Mouse (Mus musculus) B cell, adult 62 days (primary cell): ENCODE results near the gene Chdh. TPM values are rescaled to one million over a fixed set of nuclear protein-coding genes. Genes with fewer than 3 reads are reported as not detected.

Experiments
- total RNA-seq: library from RNA; stranded (reverse); gene quantifications from 4 replicates; pipeline ENCODE4 v1.2.4, GENCODE M21; 2023

Gene Chdh
- total RNA-seq = 0.16 TPM in 1 of 4 replicates, not detected in the others

DNA sequence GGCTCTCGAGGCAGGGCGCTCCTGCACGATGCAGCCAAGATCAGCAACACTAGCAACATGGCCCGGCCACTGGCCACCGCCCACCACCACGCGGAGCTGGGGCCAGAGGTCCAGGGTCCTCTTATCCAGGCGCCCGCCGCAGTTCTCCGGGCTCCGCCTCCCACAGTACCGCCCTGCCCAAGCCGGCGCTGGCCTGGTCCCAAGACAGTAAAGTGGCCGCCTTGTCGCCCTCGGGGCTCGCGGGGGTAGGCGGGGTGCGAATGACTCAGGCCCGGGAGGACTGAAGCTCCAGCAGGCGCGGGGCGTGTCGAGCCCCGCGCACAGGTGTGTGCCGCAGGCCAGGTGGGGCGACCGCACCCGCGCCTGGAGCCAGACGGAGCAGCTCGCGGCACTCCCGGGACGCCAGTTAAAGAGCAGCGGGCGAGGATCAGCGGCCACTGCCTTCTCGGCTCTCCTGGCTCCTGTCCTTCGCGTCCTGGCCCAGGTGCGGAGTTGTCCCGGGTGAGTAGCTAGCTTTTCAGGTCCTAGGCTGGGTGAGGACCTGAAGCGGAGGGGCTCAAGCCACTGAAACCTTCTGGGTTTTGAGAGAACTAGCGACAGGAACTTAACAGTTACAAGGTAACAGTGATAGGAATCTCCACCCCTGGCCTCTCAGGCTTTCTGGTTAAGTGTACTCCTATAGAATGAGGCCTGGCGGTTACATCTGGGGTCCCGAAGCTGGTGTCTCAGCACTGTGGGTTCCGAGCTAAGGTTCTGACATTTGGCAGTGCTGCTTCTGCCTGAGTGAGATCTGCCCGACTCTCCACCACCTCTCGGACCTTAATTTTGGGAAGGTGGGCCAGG lies at the start of gene Chdh, which contains the start of gene Il17rb:
Chdh (plus strand) TSS at position 291 of the 843 bp plus-strand sequence.
Il17rb (minus strand) TSS at position 164 of the 843 bp plus-strand sequence.

DNA sequence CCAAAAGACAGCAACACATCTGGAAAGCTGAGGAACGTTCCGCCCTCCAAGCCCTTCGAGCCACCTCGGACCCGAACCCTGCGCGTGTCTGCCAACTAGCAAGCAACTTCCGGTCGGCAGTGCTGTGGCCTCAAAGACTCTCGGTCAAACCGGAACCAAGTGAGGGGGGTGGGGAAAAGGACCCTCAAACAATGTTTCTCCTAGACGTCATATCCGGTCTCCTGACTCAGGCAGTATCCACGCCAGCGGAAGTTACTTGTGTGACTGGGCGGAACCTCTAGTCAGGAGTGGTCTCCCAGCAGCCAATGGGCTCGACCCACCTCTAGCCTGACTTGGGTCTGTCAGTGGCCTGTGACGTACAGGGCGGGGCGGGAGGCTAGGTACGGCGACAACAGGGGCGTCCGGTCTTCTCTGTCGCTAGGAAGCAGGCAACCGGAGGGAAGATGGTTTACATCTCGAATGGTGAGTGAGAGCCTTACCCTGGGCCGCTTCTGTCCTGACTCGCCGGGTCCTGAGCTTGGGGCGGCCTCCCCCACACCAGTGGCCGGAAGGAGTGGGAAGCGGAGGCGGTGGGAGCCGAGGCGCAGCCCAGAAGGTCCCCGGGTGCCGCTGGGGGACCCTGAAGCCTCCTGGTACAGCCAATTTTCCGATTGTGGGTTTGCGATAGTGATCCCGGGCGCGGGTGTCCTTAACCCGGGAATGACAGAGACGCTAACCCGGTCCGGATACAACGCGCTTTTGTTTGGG lies 40.6 kb upstream of the Chdh start, which contains the start of gene Selenok:
Selenok (plus strand) TSS at position 234 of the 747 bp plus-strand sequence.

DNA sequence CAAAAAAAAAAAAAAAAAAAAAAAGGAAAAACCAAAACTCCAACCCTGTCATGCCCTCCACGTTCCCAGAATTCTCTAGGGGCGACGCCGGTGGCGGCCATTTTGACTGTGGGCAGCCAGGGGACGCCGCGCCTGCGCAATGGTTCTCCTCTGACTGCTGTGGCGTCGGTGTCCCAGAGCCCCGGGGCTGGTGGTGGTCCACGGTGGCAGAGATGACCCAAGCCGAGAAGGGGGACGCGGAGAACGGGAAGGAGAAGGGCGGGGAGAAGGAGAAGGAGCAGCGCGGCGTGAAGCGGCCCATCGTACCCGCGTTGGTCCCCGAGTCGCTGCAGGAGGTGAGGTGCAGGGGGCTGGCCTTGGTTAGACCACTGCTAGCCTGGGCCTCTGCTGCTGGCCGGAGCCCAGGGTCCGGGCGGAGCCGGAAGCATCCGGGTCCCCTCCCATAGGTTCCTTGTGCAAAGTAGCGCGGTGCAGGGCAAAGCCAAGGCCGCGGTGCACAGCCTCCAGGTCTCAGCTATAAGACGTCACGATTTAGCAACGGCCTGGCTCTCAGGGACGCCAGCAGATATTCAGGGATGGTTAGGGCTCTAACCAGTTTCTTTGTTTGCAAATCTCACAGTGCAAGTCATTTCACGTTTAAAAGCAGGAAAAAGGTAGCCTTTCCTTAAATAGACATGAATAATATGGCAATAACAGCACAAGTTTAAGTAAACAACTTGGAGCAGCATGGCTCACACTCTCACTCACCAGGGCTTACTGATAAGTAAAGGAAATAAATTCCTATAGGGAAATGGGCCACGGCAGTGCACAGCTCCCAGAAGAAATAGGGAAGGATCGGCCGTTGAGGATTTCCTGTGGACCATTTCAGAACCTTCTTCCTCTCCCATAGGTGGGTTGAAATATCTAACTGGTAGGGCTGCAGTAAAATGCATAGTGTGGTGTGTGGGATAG lies 30.3 kb upstream of the Chdh start, which contains the start of gene Actr8:
Actr8 (plus strand) TSS at position 84 of the 951 bp plus-strand sequence.

Other genes starting within 250 kb of the Chdh start
- 162 to 183 TPM (median 174 TPM) in 4 replicates for gene Selenok, start 40.7 kb upstream of the Chdh start, total RNA-seq
- gene Actr8, start 30.7 kb upstream of the Chdh start, total RNA-seq = 50.9 to 60.7 TPM (median 57.6 TPM) in 4 replicates
- gene Il17rb, start 127 bp upstream of the Chdh start, total RNA-seq = not detected in 4 replicates